Mouse (Mus musculus) megakaryocyte, embryonic 14.5 days (primary cell): ENCODE data around the gene Maml2.

ENCODE experiments used
- FLI1 ChIP-seq: IDR thresholded peaks from 2 replicates; pipeline ENCODE4 v1.6.1; 2012; ENCODE audit warnings: low read length, inconsistent platforms, mixed read lengths
- GATA1 ChIP-seq: IDR thresholded peaks from 3 replicates; pipeline ENCODE4 v1.6.1; 2012; ENCODE audit warnings: mixed read lengths, low read length, inconsistent platforms, borderline replicate concordance

- no peak for TF ChIP-seq GATA1
- TF ChIP-seq FLI1: no peak
These were observed 1.3 kb upstream of the Maml2 start for GRCm38 (mm10) chr9:13296274-13297121.
